Mouse (Mus musculus) spleen, postnatal 4 days (tissue): ENCODE results near the gene Rtn3.

ENCODE experiments used
- DNase-seq, 2 experiments: peaks; one replicate each; pipeline ENCODE4 v3.0.0; 2022; ENCODE audit warnings: low spot score in 2 of 2

Rtn3 gene

GRCm38 (mm10) chr19:7382248-7382902 lies 100.7 kb downstream of the Rtn3 start:
- peak; percentile 53 to 78 for DNase-seq

- DNase-seq, result no peak
These were observed 101.2 kb downstream of the Rtn3 start for GRCm38 (mm10) chr19:7381906-7382247.

GRCm38 (mm10) chr19:7377639-7378038 lies 105.4 kb downstream of the Rtn3 start:
- DNase-seq, result no peak
